Mouse (Mus musculus) left cerebral cortex, postnatal 25 days (tissue): ENCODE measurements around the gene Nucb1. TPM values are rescaled to one million over a fixed set of nuclear protein-coding genes. Genes with fewer than 3 reads are reported as not detected.
"Not testable (repeated sequence)": the region's sequence is repeated elsewhere in the genome, so short reads cannot be mapped to it uniquely, and the experiment has no call there.

Experiments used
- DNase-seq, 2 experiments: peaks; one replicate each; pipeline ENCODE4 v3.0.0; 2022; ENCODE audit warnings: low spot score in 2 of 2, mixed read lengths in 1 of 2
- intact Hi-C: fragments of 180-260 bp; cut with DNase I; formaldehyde crosslinking; loops from one replicate; pipeline ENCODE4 v1.15.1; 2025
- total RNA-seq, 2 experiments: library from RNA; stranded (reverse); gene quantifications; 2 replicates each; pipeline ENCODE4 v1.2.3; 2021

The Nucb1 gene
- total RNA-seq, 2 experiments from 2014 or later: 103 to 105 TPM

- peak; percentile 94 to 95 for DNase-seq
- intact Hi-C loops: no loop called here
Observed at GRCm38 (mm10) chr7:45525809-45526473, 15.7 kb upstream of the Nucb1 start, which contains the start of the genes Ppp1r15a and Plekha4. Gene Ppp1r15a (minus strand): TSS chr7:45526268. Gene Plekha4 (plus strand): TSS chr7:45526330.

GRCm38 (mm10) chr7:45524841-45525621 lies 14.8 kb upstream of the Nucb1 start:
- intact Hi-C loops: loop anchor here (5.0 kb wide), 1 partner anchor 48 kb away; no protein-coding TSS in a partner anchor
- no peak for DNase-seq

- no peak for DNase-seq
- intact Hi-C loops: loop anchor here (5.0 kb wide), 1 partner anchor 46 kb away; no protein-coding TSS in a partner anchor
Observed at GRCm38 (mm10) chr7:45523678-45524170, 13.5 kb upstream of the Nucb1 start.

- intact Hi-C loops: loop anchor here (5.0 kb wide), 1 partner anchor 46 kb away; no protein-coding TSS in a partner anchor
- DNase-seq: no peak
Observed at GRCm38 (mm10) chr7:45522957-45523676, 12.9 kb upstream of the Nucb1 start.

GRCm38 (mm10) chr7:45522194-45522752 lies 12.1 kb upstream of the Nucb1 start:
- intact Hi-C loops: loop anchor here (5.0 kb wide), 1 partner anchor 45 kb away; no protein-coding TSS in a partner anchor
- DNase-seq: no peak

GRCm38 (mm10) chr7:45521728-45522184 lies 11.6 kb upstream of the Nucb1 start:
- peak; percentile 91 to 96 for DNase-seq
- intact Hi-C loops: loop anchor here (5.0 kb wide), 1 partner anchor 44 kb away; no protein-coding TSS in a partner anchor

GRCm38 (mm10) chr7:45520605-45521004 lies 10.4 kb upstream of the Nucb1 start:
- no peak for DNase-seq
- intact Hi-C loops: loop anchor here (5.0 kb wide), 1 partner anchor 43 kb away; no protein-coding TSS in a partner anchor

GRCm38 (mm10) chr7:45519345-45520120 lies 9.3 kb upstream of the Nucb1 start:
- intact Hi-C loops: loop anchor here (5.0 kb wide), 1 partner anchor 42 kb away; no protein-coding TSS in a partner anchor
- DNase-seq: no peak

- intact Hi-C loops: no loop called here
- DNase-seq: no peak
Observed at GRCm38 (mm10) chr7:45518618-45519017, 8.4 kb upstream of the Nucb1 start.

- intact Hi-C loops, DNase-seq: not testable (repeated sequence)
Observed at GRCm38 (mm10) chr7:45516846-45517245, 6.6 kb upstream of the Nucb1 start.

GRCm38 (mm10) chr7:45515436-45515835 lies 5.2 kb upstream of the Nucb1 start:
- intact Hi-C loops: no loop called here
- DNase-seq: no peak

- DNase-seq: no peak
- intact Hi-C loops: no loop called here
Observed at GRCm38 (mm10) chr7:45514411-45514810, 4.2 kb upstream of the Nucb1 start.

GRCm38 (mm10) chr7:45509181-45509882 lies 874 bp downstream of the Nucb1 start:
- intact Hi-C loops: no loop called here

GRCm38 (mm10) chr7:45508561-45508960 lies 1.6 kb downstream of the Nucb1 start:
- intact Hi-C loops: no loop called here
- DNase-seq: no peak

More at GRCm38 (mm10) chr7:45509181-45509882, 874 bp downstream of the Nucb1 start:
- no peak for DNase-seq

GRCm38 (mm10) chr7:45507583-45507982 lies 2.6 kb downstream of the Nucb1 start:
- intact Hi-C loops: no loop called here
- DNase-seq: no peak

GRCm38 (mm10) chr7:45498427-45498826 lies 11.8 kb downstream of the Nucb1 start:
- intact Hi-C loops: no loop called here
- DNase-seq: no peak

GRCm38 (mm10) chr7:45494548-45494947 lies 15.7 kb downstream of the Nucb1 start:
- intact Hi-C loops: no loop called here

GRCm38 (mm10) chr7:45492951-45493350 lies 17.3 kb downstream of the Nucb1 start:
- intact Hi-C loops: loop anchor here (1.0 kb wide), 1 partner anchor 13 kb away; no protein-coding TSS in a partner anchor
- DNase-seq: no peak

More at GRCm38 (mm10) chr7:45494548-45494947, 15.7 kb downstream of the Nucb1 start:
- no peak for DNase-seq
